Mouse (Mus musculus): ENCODE measurements around the gene Acap3.
A peak's percentile ranks its signal among the peaks of the same experiment; 100 is the strongest.

Acap3 gene

GRCm38 (mm10) chr4:155891551-155892001 is at the start of gene Acap3, which contains the start of gene Pusl1:
TSS of gene Acap3 (plus strand) at chr4:155891822.
TSS of gene Pusl1 (minus strand) at chr4:155891781.
- DNase-seq (ENCODE audit: low spot score in 2 of 2) = peak; percentile 94 to 96

- DNase-seq (ENCODE audit: low spot score in 2 of 2) = no peak
Measured at GRCm38 (mm10) chr4:155843231-155843630, 48.4 kb upstream of the Acap3 start.

- DNase-seq (ENCODE audit: low spot score in 2 of 2) = peak; percentile 87 to 88
Measured at GRCm38 (mm10) chr4:155846871-155847578, 44.6 kb upstream of the Acap3 start, which contains the start of gene Dvl1. TSS of gene Dvl1 (plus strand) at chr4:155847402.

- DNase-seq (ENCODE audit: low spot score in 2 of 2) = peak; percentile 24 to 38
Measured at GRCm38 (mm10) chr4:155847591-155848352, 43.9 kb upstream of the Acap3 start.

GRCm38 (mm10) chr4:155848434-155849095 is 43.1 kb upstream of the Acap3 start:
- DNase-seq (ENCODE audit: low spot score in 2 of 2) = no peak

GRCm38 (mm10) chr4:155849391-155849790 is 42.2 kb upstream of the Acap3 start:
- no peak for DNase-seq (ENCODE audit: low spot score in 2 of 2)

- DNase-seq (ENCODE audit: low spot score in 2 of 2) = no peak
Measured at GRCm38 (mm10) chr4:155849792-155850451, 41.7 kb upstream of the Acap3 start.

GRCm38 (mm10) chr4:155851368-155851767 is 40.3 kb upstream of the Acap3 start:
- DNase-seq (ENCODE audit: low spot score in 2 of 2) = no peak

- DNase-seq (ENCODE audit: low spot score in 2 of 2) = no peak
Measured at GRCm38 (mm10) chr4:155851951-155852411, 39.6 kb upstream of the Acap3 start.

- DNase-seq (ENCODE audit: low spot score in 2 of 2) = no peak
Measured at GRCm38 (mm10) chr4:155853421-155853820, 38.2 kb upstream of the Acap3 start.

GRCm38 (mm10) chr4:155854991-155855390 is 36.6 kb upstream of the Acap3 start:
- no peak for DNase-seq (ENCODE audit: low spot score in 2 of 2)

- DNase-seq (ENCODE audit: low spot score in 2 of 2) = no peak
Measured at GRCm38 (mm10) chr4:155856071-155856470, 35.6 kb upstream of the Acap3 start.

- DNase-seq (ENCODE audit: low spot score in 2 of 2) = no peak
Measured at GRCm38 (mm10) chr4:155856881-155857280, 34.7 kb upstream of the Acap3 start.

GRCm38 (mm10) chr4:155859318-155859717 is 32.3 kb upstream of the Acap3 start:
- DNase-seq (ENCODE audit: low spot score in 2 of 2) = no peak

GRCm38 (mm10) chr4:155861787-155862186 is 29.8 kb upstream of the Acap3 start:
- DNase-seq (ENCODE audit: low spot score in 2 of 2) = no peak

GRCm38 (mm10) chr4:155863001-155863400 is 28.6 kb upstream of the Acap3 start, which contains the start of gene Tas1r3:
TSS of gene Tas1r3 (minus strand) at chr4:155863362.
- DNase-seq (ENCODE audit: low spot score in 2 of 2) = no peak

GRCm38 (mm10) chr4:155868614-155869298 is 22.9 kb upstream of the Acap3 start:
- DNase-seq (ENCODE audit: low spot score in 2 of 2) = peak in 1 of 2 experiments; percentile 14

- peak; percentile 96 to 97 for DNase-seq (ENCODE audit: low spot score in 2 of 2)
Measured at GRCm38 (mm10) chr4:155869317-155870033, 22.1 kb upstream of the Acap3 start, which contains the start of the genes Cptp and Ints11. TSS of gene Cptp (minus strand) at chr4:155869440. TSS of gene Ints11 (plus strand) at chr4:155869546.

- DNase-seq (ENCODE audit: low spot score in 2 of 2) = no peak
Measured at GRCm38 (mm10) chr4:155871404-155871803, 20.2 kb upstream of the Acap3 start.

GRCm38 (mm10) chr4:155883587-155883986 is 8.0 kb upstream of the Acap3 start:
- no peak for DNase-seq (ENCODE audit: low spot score in 2 of 2)
